In the genomic region with DNA sequence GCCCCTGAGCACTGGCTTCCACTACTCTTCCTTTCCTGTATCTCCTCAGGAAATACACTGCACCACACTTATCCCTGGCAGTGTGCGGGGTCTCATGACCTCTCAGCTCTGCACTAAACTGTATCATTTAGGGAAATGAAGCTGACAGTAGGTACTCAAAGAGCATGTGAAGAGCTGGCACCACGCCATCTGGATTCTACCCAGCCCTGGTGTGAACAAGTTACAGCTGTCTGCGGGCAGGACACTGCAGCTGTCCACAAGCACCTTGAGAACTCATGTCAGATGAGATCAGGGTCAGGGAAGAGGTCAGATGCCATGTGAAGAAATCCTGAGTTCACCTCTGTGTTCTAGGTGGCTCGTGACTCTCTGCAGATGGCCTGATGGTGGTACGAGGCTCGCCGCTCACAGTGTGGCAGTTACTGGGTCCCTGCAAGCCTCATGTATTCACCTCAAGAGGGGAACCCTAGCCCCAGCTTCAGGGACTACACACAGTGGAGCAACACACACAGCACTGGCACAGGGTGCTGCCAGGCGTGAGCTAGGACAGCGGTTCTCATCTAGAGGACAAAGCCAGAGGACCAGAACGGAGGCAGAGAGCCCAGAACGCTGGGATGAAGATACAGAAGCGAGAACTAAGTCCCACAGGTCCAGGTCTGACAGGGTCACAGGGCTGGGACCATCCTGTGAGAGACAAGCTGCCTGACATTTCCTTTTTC, we compare ENCODE assay signal across 10 mouse cellular contexts. TPM values are rescaled to one million over a fixed set of nuclear protein-coding genes. Genes with fewer than 3 reads are reported as not detected.
DNase-seq lines count a peak whose midpoint lies in the region; ATAC-seq and TF ChIP-seq lines count a peak whose summit lies in the region.
"Had no signal": no experiment of that assay in that cellular context is flagged by ENCODE, and none has a peak within 500 bp of the region (broad histone marks: within the 10 kb centered on the region; RNA-seq: fewer than 3 reads in every experiment).

No protein-coding gene starts in this region.

- H3K9ac ChIP-seq in lung, embryonic 15.5 days, result no peak overlapping the region

- H3K9me3 ChIP-seq in lung, embryonic 15.5 days, result no peaks in the 10 kb centered on the region

- peaks cover 38% of the 10 kb centered on the region for H3K4me1 ChIP-seq in lung, embryonic 15.5 days

- no peak overlapping the region for H3K4me2 ChIP-seq in lung, embryonic 15.5 days

- no peaks in the 10 kb centered on the region for H3K27me3 ChIP-seq in lung, embryonic 15.5 days

- no peak for DNase-seq in layer of hippocampus, adult 2 months (ENCODE audit: low spot score in 2 of 2)
- DNase-seq in layer of hippocampus, adult 9-10 months (ENCODE audit: low spot score), result no peak
- DNase-seq in adrenal gland, postnatal 25 days, result peak; percentile 62
- peak; percentile 53 to 63 for DNase-seq in heart, postnatal 10 days
- no peak for DNase-seq in cerebellum, adult 9-11 months
- DNase-seq in thymus, postnatal 4 days, result no peak
- DNase-seq: right cerebral cortex, postnatal 25 days had no signal

- H3K36me3 ChIP-seq in lung, embryonic 15.5 days, result peaks cover 2% of the 10 kb centered on the region; the same call in 1 of the 2 replicates

- intact Hi-C loops in heart, postnatal 10 days (cut with DNase I), result no loop called here

- WGBS in lung, embryonic 15.5 days, result 51% methylated on average over 12 of the region's 12 CpGs

- H3K27ac ChIP-seq in layer of hippocampus, adult 2 months, result peak overlapping the region; percentile 82; the same call in 1 of the 2 replicates
- H3K27ac ChIP-seq in lung, embryonic 15.5 days, result peak overlapping the region; percentile 69
- H3K27ac ChIP-seq: macrophage had no signal

- TF ChIP-seq CTCF in layer of hippocampus, adult 2 months (conservative IDR thresholded peaks at IDR 0.05), result no peak

- H3K4me3 ChIP-seq in layer of hippocampus, adult 2 months, result no peak overlapping the region
- H3K4me3 ChIP-seq in lung, embryonic 15.5 days, result no peak overlapping the region

- no peak for ATAC-seq in lung, embryonic 15.5 days (ENCODE audit: borderline replicate concordance, extremely low read depth, low FRiP score, low TSS enrichment)
- no peak for ATAC-seq in erythroid progenitor cell, adult 5-6 weeks (replicated peaks; ENCODE audit: low FRiP score, poor library complexity, severe bottlenecking)

RNA-seq across cellular contexts. Expression of gene Map1lc3b, which starts 30.8 kb away (rescaled TPM):
- total RNA-seq in layer of hippocampus, adult 2 months (2021), result 100 to 1,000 TPM; 166 to 172 TPM
- 171 and 182 TPM in 2 replicates for total RNA-seq in adrenal gland, postnatal 25 days (2021)
- total RNA-seq in heart, postnatal 10 days (2021), result 100 to 1,000 TPM; 181 to 187 TPM
- polyA plus RNA-seq in lung, embryonic 15.5 days (2015; fragmentation: Nextera tagmentation; extraction: Ambion mirVana), result 199 and 200 TPM in 2 replicates
- total RNA-seq in erythroid progenitor cell, adult 5-6 weeks (2015; ENCODE audit: low replicate concordance), result 93.9 and 137 TPM in 2 replicates
- total RNA-seq in erythroid progenitor cell, adult 5-6 weeks (2017; ENCODE audit: low replicate concordance), result 84.3 and 101 TPM in 2 replicates

RNA-seq across cellular contexts. Expression of gene Zcchc14, which starts 31.7 kb away (rescaled TPM):
- total RNA-seq in layer of hippocampus, adult 2 months (2021), result 10 to 100 TPM; 92.5 to 93.2 TPM
- total RNA-seq in adrenal gland, postnatal 25 days (2021), result 52.5 and 57.8 TPM in 2 replicates
- total RNA-seq in heart, postnatal 10 days (2021), result 10 to 100 TPM; 40.5 to 43.3 TPM
- 13.5 and 14.2 TPM in 2 replicates for polyA plus RNA-seq in lung, embryonic 15.5 days (2015; fragmentation: Nextera tagmentation; extraction: Ambion mirVana)
- not detected in 2 replicates for total RNA-seq in erythroid progenitor cell, adult 5-6 weeks (2015; ENCODE audit: low replicate concordance)
- not detected in 2 replicates for total RNA-seq in erythroid progenitor cell, adult 5-6 weeks (2017; ENCODE audit: low replicate concordance)

RNA-seq across cellular contexts. Expression of gene Fbxo31, which starts 42.4 kb away (rescaled TPM):
- 100 to 1,000 TPM; 110 to 116 TPM for total RNA-seq in layer of hippocampus, adult 2 months (2021)
- total RNA-seq in adrenal gland, postnatal 25 days (2021), result 39.1 and 46.2 TPM in 2 replicates
- 10 to 100 TPM; 30.2 to 51.0 TPM for total RNA-seq in heart, postnatal 10 days (2021)
- polyA plus RNA-seq in lung, embryonic 15.5 days (2015; fragmentation: Nextera tagmentation; extraction: Ambion mirVana), result 15.9 and 17.3 TPM in 2 replicates
- 1.7 and 2.2 TPM in 2 replicates for total RNA-seq in erythroid progenitor cell, adult 5-6 weeks (2015; ENCODE audit: low replicate concordance)
- 1.5 and 3.5 TPM in 2 replicates for total RNA-seq in erythroid progenitor cell, adult 5-6 weeks (2017; ENCODE audit: low replicate concordance)

Comparison
In these comparisons a context has a peak if more than half of its experiments do, and no peak if none do; other contexts are left out.
1. DNase-seq: peak in adrenal gland, postnatal 25 days (single experiment) and heart, postnatal 10 days (2 of 2); none in layer of hippocampus, adult 2 months (0 of 2), layer of hippocampus, adult 9-10 months (single experiment), cerebellum, adult 9-11 months (single experiment) and thymus, postnatal 4 days (single experiment).
2. RNA of gene Zcchc14, which starts 31.7 kb away (total RNA-seq): 92.5 to 93.2 TPM in layer of hippocampus, adult 2 months, 52.5 to 57.8 TPM in adrenal gland, postnatal 25 days and 40.5 to 43.3 TPM in heart, postnatal 10 days; not detected in erythroid progenitor cell, adult 5-6 weeks; every median in the first group is over 10 times any median in the second.